Mouse (Mus musculus): ENCODE data around the gene Ext2. TPM values are rescaled to one million over a fixed set of nuclear protein-coding genes. Genes with fewer than 3 reads are reported as not detected.

Gene Ext2
- polyA plus RNA-seq, 1 experiment from 2014 or later, result 112 TPM

- Histone ChIP-seq H3K27ac (no peak overlapping the region), H3K4me3 (no peak overlapping the region), H3K27me3 (no peaks in the 10 kb centered on the region), H3K4me1 (peaks cover 45% of the 10 kb centered on the region), H3K9me3 (no peaks in the 10 kb centered on the region), H3K9ac (no peak overlapping the region), H3K36me3 (no peaks in the 10 kb centered on the region), H3K4me2 (replicated peaks) (no peak overlapping the region)
- 78% methylated on average over 4 of the region's 4 CpGs for WGBS
- no peak for ATAC-seq (ENCODE audit: insufficient number of reproducible peaks, insufficient read depth, low FRiP score, low TSS enrichment)
These were observed 72.7 kb downstream of the Ext2 start for GRCm38 (mm10) chr2:93749709-93750108.

GRCm38 (mm10) chr2:93747538-93748126 is 74.7 kb downstream of the Ext2 start:
- H3K36me3 ChIP-seq, result no peaks in the 10 kb centered on the region
- H3K4me2 ChIP-seq (replicated peaks), result no peak overlapping the region
- no peaks in the 10 kb centered on the region for H3K27me3 ChIP-seq
- no peaks in the 10 kb centered on the region for H3K9me3 ChIP-seq
- H3K9ac ChIP-seq, result no peak overlapping the region
- H3K4me1 ChIP-seq, result peaks cover 60% of the 10 kb centered on the region
- no peak overlapping the region for H3K27ac ChIP-seq
- ATAC-seq (ENCODE audit: insufficient number of reproducible peaks, insufficient read depth, low FRiP score, low TSS enrichment), result no peak
- H3K4me3 ChIP-seq, result no peak overlapping the region
- 89% methylated on average over 5 of the region's 5 CpGs for WGBS

GRCm38 (mm10) chr2:93746620-93747019 is 75.7 kb downstream of the Ext2 start:
- no peak for ATAC-seq (ENCODE audit: insufficient number of reproducible peaks, insufficient read depth, low FRiP score, low TSS enrichment)
- H3K27ac ChIP-seq, result peak overlapping the region; percentile 55; the same call in 1 of the 2 replicates
- WGBS, result 48% methylated on average over 4 of the region's 4 CpGs

GRCm38 (mm10) chr2:93746162-93746561 is 76.2 kb downstream of the Ext2 start:
- Histone ChIP-seq H3K4me2 (replicated peaks) (no peak overlapping the region), H3K4me3 (no peak overlapping the region), H3K9me3 (no peaks in the 10 kb centered on the region), H3K9ac (no peak overlapping the region), H3K4me1 (peaks cover 70% of the 10 kb centered on the region), H3K36me3 (no peaks in the 10 kb centered on the region), H3K27ac (peak overlapping the region; percentile 55), H3K27me3 (no peaks in the 10 kb centered on the region)
- ATAC-seq (ENCODE audit: insufficient number of reproducible peaks, insufficient read depth, low FRiP score, low TSS enrichment), result 0 out of 2 replicates have a peak, but pooled peaks have one; percentile 22
- WGBS, result 13% methylated on average over 5 of the region's 5 CpGs

More at GRCm38 (mm10) chr2:93746620-93747019, 75.7 kb downstream of the Ext2 start:
- no peak overlapping the region for H3K4me3 ChIP-seq
- H3K9me3 ChIP-seq, result no peaks in the 10 kb centered on the region
- H3K4me2 ChIP-seq (replicated peaks), result no peak overlapping the region
- H3K27me3 ChIP-seq, result no peaks in the 10 kb centered on the region
- no peaks in the 10 kb centered on the region for H3K36me3 ChIP-seq
- peaks cover 70% of the 10 kb centered on the region for H3K4me1 ChIP-seq
- no peak overlapping the region for H3K9ac ChIP-seq

- no peaks in the 10 kb centered on the region for H3K9me3 ChIP-seq
- no peak overlapping the region for H3K9ac ChIP-seq
- H3K4me3 ChIP-seq, result no peak overlapping the region
- peaks cover 70% of the 10 kb centered on the region for H3K4me1 ChIP-seq
- H3K4me2 ChIP-seq (replicated peaks), result no peak overlapping the region
- no peaks in the 10 kb centered on the region for H3K27me3 ChIP-seq
- no peaks in the 10 kb centered on the region for H3K36me3 ChIP-seq
- WGBS, result 26% methylated on average over 9 of the region's 9 CpGs
- H3K27ac ChIP-seq, result peak overlapping the region; percentile 55
- no peak for ATAC-seq (ENCODE audit: insufficient number of reproducible peaks, insufficient read depth, low FRiP score, low TSS enrichment)
These were observed 76.6 kb downstream of the Ext2 start for GRCm38 (mm10) chr2:93745741-93746140.

- Histone ChIP-seq H3K4me2 (replicated peaks) (no peak overlapping the region), H3K9ac (no peak overlapping the region), H3K4me1 (peaks cover 73% of the 10 kb centered on the region), H3K27me3 (no peaks in the 10 kb centered on the region), H3K4me3 (no peak overlapping the region), H3K9me3 (no peaks in the 10 kb centered on the region), H3K27ac (peak overlapping the region; percentile 79), H3K36me3 (no peaks in the 10 kb centered on the region)
- 18% methylated on average over 11 of the region's 11 CpGs for WGBS
- no peak for ATAC-seq (ENCODE audit: insufficient number of reproducible peaks, insufficient read depth, low FRiP score, low TSS enrichment)
These were observed 77.8 kb downstream of the Ext2 start for GRCm38 (mm10) chr2:93744346-93745229.

- H3K4me2 ChIP-seq (replicated peaks), result no peak overlapping the region
- no peak overlapping the region for H3K4me3 ChIP-seq
- WGBS, result 34% methylated on average over 7 of the region's 7 CpGs
- H3K9ac ChIP-seq, result no peak overlapping the region
- H3K4me1 ChIP-seq, result peaks cover 56% of the 10 kb centered on the region
- H3K27me3 ChIP-seq, result no peaks in the 10 kb centered on the region
- H3K27ac ChIP-seq, result no peak overlapping the region
- H3K9me3 ChIP-seq, result no peaks in the 10 kb centered on the region
- no peak for ATAC-seq (ENCODE audit: insufficient number of reproducible peaks, insufficient read depth, low FRiP score, low TSS enrichment)
- H3K36me3 ChIP-seq, result no peaks in the 10 kb centered on the region
These were observed 80.7 kb downstream of the Ext2 start for GRCm38 (mm10) chr2:93741700-93742099.

GRCm38 (mm10) chr2:93739044-93739569 is 83.3 kb downstream of the Ext2 start:
- H3K9me3 ChIP-seq, result no peaks in the 10 kb centered on the region
- H3K27ac ChIP-seq, result no peak overlapping the region
- H3K4me3 ChIP-seq, result no peak overlapping the region
- 46% methylated on average over 5 of the region's 5 CpGs for WGBS
- H3K9ac ChIP-seq, result no peak overlapping the region
- H3K4me2 ChIP-seq (replicated peaks), result no peak overlapping the region
- peaks cover 30% of the 10 kb centered on the region for H3K4me1 ChIP-seq
- ATAC-seq (ENCODE audit: insufficient number of reproducible peaks, insufficient read depth, low FRiP score, low TSS enrichment), result no peak
- no peaks in the 10 kb centered on the region for H3K27me3 ChIP-seq
- peaks cover 9% of the 10 kb centered on the region; the same call in 1 of the 2 replicates for H3K36me3 ChIP-seq

GRCm38 (mm10) chr2:93737146-93737545 is 85.2 kb downstream of the Ext2 start:
- H3K4me1 ChIP-seq, result peaks cover 29% of the 10 kb centered on the region
- no peaks in the 10 kb centered on the region for H3K9me3 ChIP-seq
- H3K4me2 ChIP-seq (replicated peaks), result no peak overlapping the region
- no peak overlapping the region for H3K4me3 ChIP-seq
- no peak overlapping the region for H3K9ac ChIP-seq
- no peaks in the 10 kb centered on the region for H3K27me3 ChIP-seq
- ATAC-seq (ENCODE audit: insufficient number of reproducible peaks, insufficient read depth, low FRiP score, low TSS enrichment), result no peak
- 91% methylated on average over 8 of the region's 8 CpGs for WGBS
- H3K36me3 ChIP-seq, result peaks cover 9% of the 10 kb centered on the region; the same call in 1 of the 2 replicates
- H3K27ac ChIP-seq, result no peak overlapping the region

- no peak overlapping the region for H3K4me2 ChIP-seq (replicated peaks)
- peak overlapping the region; percentile 66 for H3K27ac ChIP-seq
- H3K9ac ChIP-seq, result no peak overlapping the region
These were observed 89.7 kb downstream of the Ext2 start for GRCm38 (mm10) chr2:93732658-93733057.

GRCm38 (mm10) chr2:93729585-93729984 is 92.8 kb downstream of the Ext2 start:
- Histone ChIP-seq H3K36me3 (peaks cover 19% of the 10 kb centered on the region), H3K27ac (no peak overlapping the region), H3K4me1 (peaks cover 15% of the 10 kb centered on the region), H3K9me3 (peaks cover 7% of the 10 kb centered on the region; the same call in 1 of the 2 replicates), H3K9ac (no peak overlapping the region), H3K4me2 (replicated peaks) (no peak overlapping the region), H3K4me3 (no peak overlapping the region), H3K27me3 (no peaks in the 10 kb centered on the region)
- WGBS, result 68% methylated on average over 11 of the region's 11 CpGs
- no peak for ATAC-seq (ENCODE audit: insufficient number of reproducible peaks, insufficient read depth, low FRiP score, low TSS enrichment)

More at GRCm38 (mm10) chr2:93732658-93733057, 89.7 kb downstream of the Ext2 start:
- ATAC-seq (ENCODE audit: insufficient number of reproducible peaks, insufficient read depth, low FRiP score, low TSS enrichment), result no peak
- Histone ChIP-seq H3K36me3 (peaks cover 22% of the 10 kb centered on the region), H3K27me3 (no peaks in the 10 kb centered on the region), H3K4me3 (no peak overlapping the region), H3K4me1 (peaks cover 15% of the 10 kb centered on the region), H3K9me3 (no peaks in the 10 kb centered on the region)
- 22% methylated on average over 7 of the region's 7 CpGs for WGBS

Measured in embryonic facial prominence, embryonic 12.5 days (tissue).